Mouse (Mus musculus): Measurements from ENCODE around the gene Tssk6.

GRCm38 (mm10) chr8:69861251-69861650 is 40.7 kb upstream of the Tssk6 start:
- TF ChIP-seq CTCF (IDR thresholded peaks at IDR 0.05; ENCODE audit: insufficient read depth, low read depth, low read length), result no peak
- TF ChIP-seq POLR2A (IDR thresholded peaks at IDR 0.05; ENCODE audit: insufficient read depth, low read depth, low read length), result no peak

Measured in olfactory bulb, adult 2 months (tissue).